Mouse (Mus musculus) heart, postnatal 25 days (tissue): ENCODE measurements at regions not wholly inside any gene's neighbourhood (a gene's known extent, or its start where the extent isn't known, plus 50 kb on each side); places are given as distances from the start of the nearest gene placed in this dataset.

ENCODE experiments used
- DNase-seq: peaks from one replicate; pipeline ENCODE4 v3.0.0; 2022; ENCODE audit warnings: low spot score
- intact Hi-C: fragments of 180-260 bp; cut with DNase I; formaldehyde crosslinking; loops from one replicate; pipeline ENCODE4 v1.15.1; 2025

- intact Hi-C loops: no loop called here
- no peak for DNase-seq
Measured at GRCm38 (mm10) chr15:67048621-67049020, 547.9 kb upstream of the Lrrc6 start.

GRCm38 (mm10) chr15:67048148-67048547 is 547.4 kb upstream of the Lrrc6 start:
- intact Hi-C loops: no loop called here
- DNase-seq: no peak

- no peak for DNase-seq
- intact Hi-C loops: no loop called here
Measured at GRCm38 (mm10) chr15:67045920-67046804, 545.5 kb upstream of the Lrrc6 start.

GRCm38 (mm10) chr15:67045329-67045728 is 544.6 kb upstream of the Lrrc6 start:
- intact Hi-C loops: no loop called here
- no peak for DNase-seq

- DNase-seq: no peak
- intact Hi-C loops: loop anchor here (5.0 kb wide), 1 partner anchor 128 kb away; no protein-coding TSS in a partner anchor
Measured at GRCm38 (mm10) chr15:67044806-67045205, 544.1 kb upstream of the Lrrc6 start.

- intact Hi-C loops: loop anchor here (5.0 kb wide), 1 partner anchor 125 kb away; no protein-coding TSS in a partner anchor
- no peak for DNase-seq
Measured at GRCm38 (mm10) chr15:67042131-67042530, 541.4 kb upstream of the Lrrc6 start.

- intact Hi-C loops: loop anchor here (2.0 to 5.0 kb wide), 2 partner anchors 53 to 123 kb away; no protein-coding TSS in a partner anchor
- DNase-seq: no peak
Measured at GRCm38 (mm10) chr15:67040229-67040628, 539.5 kb upstream of the Lrrc6 start.

- peak; percentile 66 for DNase-seq
- intact Hi-C loops: loop anchor here (2.0 kb wide), 1 partner anchor 69 kb away; no protein-coding TSS in a partner anchor
Measured at GRCm38 (mm10) chr15:67039421-67039907, 538.8 kb upstream of the Lrrc6 start.

GRCm38 (mm10) chr15:67037647-67038046 is 536.9 kb upstream of the Lrrc6 start:
- intact Hi-C loops: loop anchor here (2.0 kb wide), 1 partner anchor 67 kb away; no protein-coding TSS in a partner anchor
- no peak for DNase-seq

- intact Hi-C loops: no loop called here
Measured at GRCm38 (mm10) chr15:67036341-67036740, 535.6 kb upstream of the Lrrc6 start.

GRCm38 (mm10) chr15:67033936-67034335 is 533.2 kb upstream of the Lrrc6 start:
- intact Hi-C loops: no loop called here
- no peak for DNase-seq

More at GRCm38 (mm10) chr15:67036341-67036740, 535.6 kb upstream of the Lrrc6 start:
- DNase-seq: no peak

- DNase-seq: no peak
- intact Hi-C loops: no loop called here
Measured at GRCm38 (mm10) chr15:67031866-67032526, 531.3 kb upstream of the Lrrc6 start.

- DNase-seq: no peak
- intact Hi-C loops: no loop called here
Measured at GRCm38 (mm10) chr15:67030975-67031374, 530.3 kb upstream of the Lrrc6 start.

- DNase-seq: no peak
- intact Hi-C loops: no loop called here
Measured at GRCm38 (mm10) chr15:67028161-67028560, 527.5 kb upstream of the Lrrc6 start.

- intact Hi-C loops: no loop called here
Measured at GRCm38 (mm10) chr15:67027751-67028150, 527.0 kb upstream of the Lrrc6 start.

GRCm38 (mm10) chr15:67025746-67026145 is 525.0 kb upstream of the Lrrc6 start:
- DNase-seq: no peak
- intact Hi-C loops: no loop called here

More at GRCm38 (mm10) chr15:67027751-67028150, 527.0 kb upstream of the Lrrc6 start:
- no peak for DNase-seq

GRCm38 (mm10) chr15:67024386-67024785 is 523.7 kb upstream of the Lrrc6 start:
- no peak for DNase-seq
- intact Hi-C loops: no loop called here

GRCm38 (mm10) chr15:67023081-67023480 is 522.4 kb upstream of the Lrrc6 start:
- no peak for DNase-seq
- intact Hi-C loops: no loop called here

GRCm38 (mm10) chr15:67021391-67021790 is 520.7 kb upstream of the Lrrc6 start:
- intact Hi-C loops: no loop called here

GRCm38 (mm10) chr15:67019891-67020290 is 519.2 kb upstream of the Lrrc6 start:
- DNase-seq: no peak
- intact Hi-C loops: no loop called here

More at GRCm38 (mm10) chr15:67021391-67021790, 520.7 kb upstream of the Lrrc6 start:
- DNase-seq: no peak
